Mouse (Mus musculus): ENCODE measurements around the gene Prss46. TPM values are rescaled to one million over a fixed set of nuclear protein-coding genes. Genes with fewer than 3 reads are reported as not detected.

Gene Prss46
- total and polyA plus RNA-seq, 3 experiments: not detected

DNA sequence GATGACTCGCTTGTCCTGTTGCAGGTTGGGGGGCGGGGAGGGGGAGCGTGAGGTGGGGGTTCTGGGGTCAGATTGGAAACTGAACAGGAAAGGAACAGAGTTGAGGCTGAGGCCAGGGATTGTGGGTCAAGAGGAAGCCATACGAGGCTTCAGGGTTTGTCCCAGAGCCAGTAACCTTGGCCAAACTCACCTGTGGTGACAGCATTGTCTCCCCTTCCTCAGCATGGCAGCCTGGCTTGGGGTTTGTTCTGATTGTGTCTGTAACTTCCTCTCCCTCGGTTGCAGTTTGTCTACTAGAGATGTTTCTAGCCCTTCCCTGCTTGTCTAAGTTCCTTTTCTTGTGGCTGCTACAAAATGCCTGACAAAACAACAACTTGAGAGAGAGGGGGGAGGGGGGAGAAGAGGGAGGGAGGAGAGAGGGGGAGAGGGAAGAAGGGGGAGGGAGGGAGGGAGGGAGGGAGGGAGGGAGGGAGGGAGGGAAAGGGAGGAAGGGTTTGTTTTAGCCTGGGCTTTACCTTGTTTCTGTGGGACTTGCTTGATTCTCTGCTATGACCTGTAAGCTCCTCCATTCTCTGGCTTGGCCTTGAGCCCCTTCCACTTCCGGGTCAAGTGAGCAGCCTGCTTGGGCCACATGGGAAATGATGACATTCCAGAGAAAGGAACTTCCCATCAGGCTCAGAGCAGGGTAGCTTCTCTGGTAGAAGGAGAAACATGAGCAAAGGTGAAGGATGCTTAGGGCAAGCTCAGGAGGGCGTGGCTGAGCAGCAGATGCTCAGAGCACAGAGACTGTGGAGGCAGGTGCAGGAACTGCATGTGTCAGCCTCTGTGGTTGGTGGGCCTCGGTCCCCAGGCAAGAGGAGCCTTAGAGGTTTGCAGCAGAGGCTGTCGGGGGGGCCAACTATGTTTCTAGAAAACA, 43.3 kb downstream of the Prss46 start:
- Histone ChIP-seq H3K4me3 (replicated peaks in 1 of 3; ENCODE audit: low read depth in 2 of 3, low read length in 2 of 3, poor library complexity in 1 of 3) (peak overlapping the region in 2 of 3 experiments; percentile 34 to 53), H3K36me3 (replicated peaks in 1 of 2; ENCODE audit: control insufficient read depth in 1 of 2, insufficient read depth in 1 of 2, low read length in 1 of 2) (peaks cover 0 to 35% of the 10 kb centered on the region in 2 experiments), H3K79me2 (replicated peaks; ENCODE audit: control insufficient read depth, extremely low read depth, insufficient read depth, poor library complexity, severe bottlenecking) (no peaks in the 10 kb centered on the region), H3K9ac (ENCODE audit: insufficient read depth, low read depth) (no peak overlapping the region), H3K4me2 (ENCODE audit: insufficient read depth, low read depth, poor library complexity, severe bottlenecking) (no peak overlapping the region), H3K4me1 (ENCODE audit: control insufficient read depth in 1 of 2, insufficient read depth in 2 of 2) (peaks cover 0 to 43% of the 10 kb centered on the region in 2 experiments; a peak in 2 of 4 replicates), H3K9me3 (replicated peaks; ENCODE audit: low read length) (no peaks in the 10 kb centered on the region), H3K27ac (ENCODE audit: insufficient read depth, low read depth) (no peak overlapping the region), H3K27me3 (replicated peaks) (peaks cover 2% of the 10 kb centered on the region)
- DNase-seq (ENCODE audit: extremely low read depth): peak; percentile 34
- TF ChIP-seq IRF4 (IDR thresholded peaks at IDR 0.05; ENCODE audit: low read depth, low read length) (no peak), HCFC1 (IDR thresholded peaks at IDR 0.05; ENCODE audit: low read depth, low read length) (peak; percentile 30; the same call in 1 of the 2 replicates), ELF1 (IDR thresholded peaks at IDR 0.05; ENCODE audit: low read depth, low read length) (peak; percentile 64), TBP (conservative IDR thresholded peaks at IDR 0.05; ENCODE audit: low read depth, low read length) (no peak), NRF1 (IDR thresholded peaks at IDR 0.05; ENCODE audit: low read depth, low read length) (no peak)
- in situ Hi-C loops (cut with MboI; ENCODE audit: low pct_ligation_motif_present, low pct_unique_long_range_greater_than_20kb, low sequenced_read_pairs): no loop called here
- dilution Hi-C loops (cut with MboI; ENCODE audit: extremely low pct_ligation_motif_present, extremely low pct_unique_long_range_greater_than_20kb, low sequenced_read_pairs): no loop called here

DNA sequence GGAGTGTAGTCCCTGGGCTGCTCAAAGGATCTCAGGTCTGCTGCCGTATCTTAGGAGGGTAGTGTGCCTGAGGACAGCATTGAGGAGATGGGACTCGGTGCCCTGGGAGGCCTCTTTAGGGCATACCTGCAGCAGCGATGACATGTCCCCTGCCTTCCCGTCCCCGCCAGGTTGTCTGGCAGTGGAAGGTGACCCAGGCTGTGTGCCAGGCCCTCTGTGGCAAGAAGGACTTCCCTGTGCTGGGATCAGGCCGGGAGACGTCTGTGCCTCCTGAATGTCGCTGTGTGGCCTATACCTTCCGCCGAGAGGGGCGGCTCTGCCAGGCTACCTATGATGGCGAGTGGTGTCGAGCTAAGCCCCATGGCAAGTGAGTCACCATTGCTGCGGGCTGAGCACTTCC, 44.6 kb downstream of the Prss46 start:
- TF ChIP-seq HCFC1 (IDR thresholded peaks at IDR 0.05; ENCODE audit: low read depth, low read length): no peak
- TF ChIP-seq NRF1 (IDR thresholded peaks at IDR 0.05; ENCODE audit: low read depth, low read length): no peak
- no peak for TF ChIP-seq KAT2A (IDR thresholded peaks at IDR 0.05; ENCODE audit: insufficient replicate concordance, low read length)
- no peak overlapping the region for H3K27ac ChIP-seq (ENCODE audit: insufficient read depth, low read depth)
- no peak overlapping the region for H3K4me2 ChIP-seq (ENCODE audit: insufficient read depth, low read depth, poor library complexity, severe bottlenecking)
- dilution Hi-C loops (cut with MboI; ENCODE audit: extremely low pct_ligation_motif_present, extremely low pct_unique_long_range_greater_than_20kb, low sequenced_read_pairs): no loop called here
- H3K79me2 ChIP-seq (replicated peaks; ENCODE audit: control insufficient read depth, extremely low read depth, insufficient read depth, poor library complexity, severe bottlenecking): no peaks in the 10 kb centered on the region
- H3K4me1 ChIP-seq (ENCODE audit: control insufficient read depth in 1 of 2, insufficient read depth in 2 of 2): peaks cover 0 to 43% of the 10 kb centered on the region in 2 experiments; a peak in 2 of 4 replicates
- no peaks in the 10 kb centered on the region for H3K9me3 ChIP-seq (replicated peaks; ENCODE audit: low read length)
- H3K27me3 ChIP-seq (replicated peaks): peaks cover 2% of the 10 kb centered on the region
- peak overlapping the region in 1 of 3 experiments; percentile 53 for H3K4me3 ChIP-seq (replicated peaks in 1 of 3; ENCODE audit: low read depth in 2 of 3, low read length in 2 of 3, poor library complexity in 1 of 3)
- H3K9ac ChIP-seq (ENCODE audit: insufficient read depth, low read depth): no peak overlapping the region
- in situ Hi-C loops (cut with MboI; ENCODE audit: low pct_ligation_motif_present, low pct_unique_long_range_greater_than_20kb, low sequenced_read_pairs): no loop called here
- peaks cover 0 to 45% of the 10 kb centered on the region in 2 experiments for H3K36me3 ChIP-seq (replicated peaks in 1 of 2; ENCODE audit: control insufficient read depth in 1 of 2, insufficient read depth in 1 of 2, low read length in 1 of 2)
- DNase-seq (ENCODE audit: extremely low read depth): no peak

DNA sequence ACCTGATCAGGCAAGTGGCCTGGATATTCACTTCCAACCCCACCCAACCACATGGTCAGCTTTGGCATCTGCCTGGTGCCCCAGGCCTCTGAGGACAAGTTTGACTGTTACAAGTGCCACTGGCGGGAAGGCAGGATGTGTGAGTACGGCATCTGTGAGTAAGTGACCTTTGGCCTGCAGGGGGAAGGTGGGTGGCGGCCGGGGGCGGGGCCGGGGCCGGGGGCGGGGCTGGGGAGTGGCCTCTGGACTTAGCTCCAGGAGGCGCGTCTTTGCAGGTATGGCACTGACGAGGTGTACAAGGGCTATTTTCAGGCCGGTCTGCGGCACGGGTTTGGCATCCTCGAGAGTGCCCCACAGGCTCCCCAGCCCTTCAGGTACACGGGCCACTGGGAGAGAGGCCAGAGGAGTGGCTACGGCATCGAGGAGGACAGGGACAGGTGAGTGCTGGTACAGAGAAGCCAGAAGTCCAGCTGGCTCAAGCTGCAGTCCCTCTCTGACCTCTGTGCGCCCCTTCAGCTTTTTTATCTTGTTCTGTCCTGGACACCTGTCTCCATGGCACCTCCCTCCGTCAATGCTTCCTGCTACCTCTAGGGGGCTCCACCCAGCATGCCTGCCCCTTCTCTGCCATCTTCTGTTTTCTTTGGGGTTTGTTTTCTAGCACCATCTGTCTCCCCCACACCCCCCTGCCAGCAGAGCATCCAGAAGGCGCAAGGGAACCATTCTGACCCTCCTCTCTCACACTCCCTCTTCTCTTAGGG, 45.9 kb downstream of the Prss46 start:
- Histone ChIP-seq H3K79me2 (replicated peaks; ENCODE audit: control insufficient read depth, extremely low read depth, insufficient read depth, poor library complexity, severe bottlenecking) (no peaks in the 10 kb centered on the region), H3K36me3 (replicated peaks in 1 of 2; ENCODE audit: control insufficient read depth in 1 of 2, insufficient read depth in 1 of 2, low read length in 1 of 2) (peaks cover 0 to 57% of the 10 kb centered on the region in 2 experiments), H3K4me3 (replicated peaks in 1 of 3; ENCODE audit: low read depth in 2 of 3, low read length in 2 of 3, poor library complexity in 1 of 3) (no peak overlapping the region), H3K27me3 (replicated peaks) (peaks cover 2% of the 10 kb centered on the region), H3K4me1 (ENCODE audit: control insufficient read depth in 1 of 2, insufficient read depth in 2 of 2) (peaks cover 0 to 44% of the 10 kb centered on the region in 2 experiments; a peak in 2 of 4 replicates), H3K4me2 (ENCODE audit: insufficient read depth, low read depth, poor library complexity, severe bottlenecking) (peak overlapping the region; percentile 33; the same call in 1 of the 2 replicates), H3K9ac (ENCODE audit: insufficient read depth, low read depth) (no peak overlapping the region), H3K9me3 (replicated peaks; ENCODE audit: low read length) (no peaks in the 10 kb centered on the region), H3K27ac (ENCODE audit: insufficient read depth, low read depth) (no peak overlapping the region)
- no peak for DNase-seq (ENCODE audit: extremely low read depth)
- in situ Hi-C loops (cut with MboI; ENCODE audit: low pct_ligation_motif_present, low pct_unique_long_range_greater_than_20kb, low sequenced_read_pairs): no loop called here
- no peak for TF ChIP-seq BHLHE40 (IDR thresholded peaks at IDR 0.05; ENCODE audit: low read depth, low read length)
- peak; percentile 49 to 54; a peak in 3 of 4 replicates for TF ChIP-seq CTCF (conservative IDR thresholded peaks at IDR 0.05 in 1 of 2, IDR thresholded peaks at IDR 0.05 in 1 of 2; ENCODE audit: low read depth in 2 of 2, low read length in 2 of 2)
- dilution Hi-C loops (cut with MboI; ENCODE audit: extremely low pct_ligation_motif_present, extremely low pct_unique_long_range_greater_than_20kb, low sequenced_read_pairs): no loop called here

Data from CH12.LX (cell line).